Mouse (Mus musculus) thymus, adult 2 months (tissue): ENCODE measurements around the gene Olfr718-ps1.

Source experiments
- CTCF ChIP-seq: fragments of 200-500 bp; IDR thresholded peaks from 2 replicates; pipeline ENCODE4 v1.5.1; 2012; ENCODE audit warnings: mild to moderate bottlenecking, control low read depth, low read length, moderate library complexity, borderline replicate concordance; ENCODE audit not compliant: control insufficient read depth, poor library complexity, insufficient read depth; ENCODE audit errors: extremely low read depth
- POLR2A ChIP-seq: fragments of 200-500 bp; IDR thresholded peaks from 2 replicates; pipeline ENCODE4 v1.6.1; 2012; ENCODE audit warnings: mild to moderate bottlenecking, low read length, control low read depth, moderate library complexity; ENCODE audit not compliant: control insufficient read depth, poor library complexity, insufficient read depth; ENCODE audit errors: extremely low read depth

- TF ChIP-seq CTCF (no peak), POLR2A (no peak)
Measured at GRCm38 (mm10) chr5:143148661-143149060, 1.3 kb upstream of the Olfr718-ps1 start.
